Mouse (Mus musculus): ENCODE data around the gene Csnk1g1. TPM values are rescaled to one million over a fixed set of nuclear protein-coding genes. Genes with fewer than 3 reads are reported as not detected.

Gene Csnk1g1
- polyA plus RNA-seq, 1 experiment from 2014 or later: 8.4 TPM

GRCm38 (mm10) chr9:65928456-65928855 is 19.7 kb downstream of the Csnk1g1 start:
- 0 out of 2 replicates have a peak, but pooled peaks cover 3% of the 10 kb centered on the region for H3K4me1 ChIP-seq (replicated peaks; ENCODE audit: insufficient read depth, low read length)
- no peaks in the 10 kb centered on the region for H3K36me3 ChIP-seq (ENCODE audit: insufficient read depth, low read length)
- H3K9ac ChIP-seq (ENCODE audit: low read depth, low read length): no peak overlapping the region
- no peak overlapping the region for H3K4me2 ChIP-seq (ENCODE audit: low read length)
- no peaks in the 10 kb centered on the region for H3K27me3 ChIP-seq (ENCODE audit: insufficient read depth, low read length)
- no peak for TF ChIP-seq CTCF (IDR thresholded peaks at IDR 0.05; ENCODE audit: low read depth)
- H3K9me3 ChIP-seq (replicated peaks; ENCODE audit: low read length): no peaks in the 10 kb centered on the region
- H3K4me3 ChIP-seq (replicated peaks; ENCODE audit: low read depth, low read length): no peak overlapping the region
- DNase-seq (ENCODE audit: low spot score) (no peak), ATAC-seq (replicated peaks; ENCODE audit: low FRiP score, low read depth) (no peak)
- no peak overlapping the region for H3K27ac ChIP-seq

- no peak for DNase-seq (ENCODE audit: low spot score)
- no peaks in the 10 kb centered on the region for H3K9me3 ChIP-seq (replicated peaks; ENCODE audit: low read length)
- H3K27ac ChIP-seq: no peak overlapping the region
- H3K9ac ChIP-seq (ENCODE audit: low read depth, low read length): no peak overlapping the region
- no peak for ATAC-seq (replicated peaks; ENCODE audit: low FRiP score, low read depth)
- no peaks in the 10 kb centered on the region for H3K27me3 ChIP-seq (ENCODE audit: insufficient read depth, low read length)
- H3K36me3 ChIP-seq (ENCODE audit: insufficient read depth, low read length): no peaks in the 10 kb centered on the region
- no peak overlapping the region for H3K4me2 ChIP-seq (ENCODE audit: low read length)
- 0 out of 2 replicates have a peak, but pooled peaks cover 3% of the 10 kb centered on the region for H3K4me1 ChIP-seq (replicated peaks; ENCODE audit: insufficient read depth, low read length)
- H3K4me3 ChIP-seq (replicated peaks; ENCODE audit: low read depth, low read length): no peak overlapping the region
- no peak for TF ChIP-seq CTCF (IDR thresholded peaks at IDR 0.05; ENCODE audit: low read depth)
Observed at GRCm38 (mm10) chr9:65929826-65930225, 21.1 kb downstream of the Csnk1g1 start.

GRCm38 (mm10) chr9:65937566-65937965 is 28.8 kb downstream of the Csnk1g1 start:
- no peak for ATAC-seq (replicated peaks; ENCODE audit: low FRiP score, low read depth)
- Histone ChIP-seq H3K4me3 (replicated peaks; ENCODE audit: low read depth, low read length) (no peak overlapping the region), H3K27ac (no peak overlapping the region), H3K4me1 (replicated peaks; ENCODE audit: insufficient read depth, low read length) (no peaks in the 10 kb centered on the region), H3K4me2 (ENCODE audit: low read length) (no peak overlapping the region), H3K9ac (ENCODE audit: low read depth, low read length) (no peak overlapping the region), H3K36me3 (ENCODE audit: insufficient read depth, low read length) (no peaks in the 10 kb centered on the region), H3K9me3 (replicated peaks; ENCODE audit: low read length) (no peaks in the 10 kb centered on the region), H3K27me3 (ENCODE audit: insufficient read depth, low read length) (no peaks in the 10 kb centered on the region)
- TF ChIP-seq CTCF (IDR thresholded peaks at IDR 0.05; ENCODE audit: low read depth): no peak
- 88% methylated on average over 2 of the region's 2 CpGs for WGBS
- DNase-seq (ENCODE audit: low spot score): no peak

- Histone ChIP-seq H3K4me2 (ENCODE audit: low read length) (no peak overlapping the region), H3K27me3 (ENCODE audit: insufficient read depth, low read length) (no peaks in the 10 kb centered on the region), H3K4me1 (replicated peaks; ENCODE audit: insufficient read depth, low read length) (no peaks in the 10 kb centered on the region), H3K9me3 (replicated peaks; ENCODE audit: low read length) (no peaks in the 10 kb centered on the region), H3K9ac (ENCODE audit: low read depth, low read length) (no peak overlapping the region), H3K4me3 (replicated peaks; ENCODE audit: low read depth, low read length) (no peak overlapping the region), H3K27ac (no peak overlapping the region), H3K36me3 (ENCODE audit: insufficient read depth, low read length) (no peaks in the 10 kb centered on the region)
- no peak for DNase-seq (ENCODE audit: low spot score)
- no peak for ATAC-seq (replicated peaks; ENCODE audit: low FRiP score, low read depth)
- 81% methylated on average over 3 of the region's 3 CpGs for WGBS
- no peak for TF ChIP-seq CTCF (IDR thresholded peaks at IDR 0.05; ENCODE audit: low read depth)
Observed at GRCm38 (mm10) chr9:65951082-65951587, 42.4 kb downstream of the Csnk1g1 start.

GRCm38 (mm10) chr9:65970009-65970408 is 61.3 kb downstream of the Csnk1g1 start:
- H3K4me1 ChIP-seq (replicated peaks; ENCODE audit: insufficient read depth, low read length): no peaks in the 10 kb centered on the region
- no peak for DNase-seq (ENCODE audit: low spot score)
- ATAC-seq (replicated peaks; ENCODE audit: low FRiP score, low read depth): no peak
- WGBS: 78% methylated on average over 3 of the region's 3 CpGs
- H3K36me3 ChIP-seq (ENCODE audit: insufficient read depth, low read length): no peaks in the 10 kb centered on the region
- no peaks in the 10 kb centered on the region for H3K27me3 ChIP-seq (ENCODE audit: insufficient read depth, low read length)
- H3K9me3 ChIP-seq (replicated peaks; ENCODE audit: low read length): no peaks in the 10 kb centered on the region
- no peak overlapping the region for H3K27ac ChIP-seq
- no peak overlapping the region for H3K4me2 ChIP-seq (ENCODE audit: low read length)
- no peak overlapping the region for H3K4me3 ChIP-seq (replicated peaks; ENCODE audit: low read depth, low read length)
- TF ChIP-seq CTCF (IDR thresholded peaks at IDR 0.05; ENCODE audit: low read depth): no peak
- no peak overlapping the region for H3K9ac ChIP-seq (ENCODE audit: low read depth, low read length)

GRCm38 (mm10) chr9:65973206-65973605 is 64.5 kb downstream of the Csnk1g1 start:
- no peak for DNase-seq (ENCODE audit: low spot score)
- WGBS: 50% methylated on average over 2 of the region's 2 CpGs
- no peak overlapping the region for H3K9ac ChIP-seq (ENCODE audit: low read depth, low read length)
- no peak overlapping the region for H3K4me3 ChIP-seq (replicated peaks; ENCODE audit: low read depth, low read length)
- ATAC-seq (replicated peaks; ENCODE audit: low FRiP score, low read depth): no peak
- H3K27ac ChIP-seq: no peak overlapping the region
- no peaks in the 10 kb centered on the region for H3K9me3 ChIP-seq (replicated peaks; ENCODE audit: low read length)
- TF ChIP-seq CTCF (IDR thresholded peaks at IDR 0.05; ENCODE audit: low read depth): no peak
- no peaks in the 10 kb centered on the region for H3K27me3 ChIP-seq (ENCODE audit: insufficient read depth, low read length)
- H3K4me2 ChIP-seq (ENCODE audit: low read length): no peak overlapping the region
- H3K36me3 ChIP-seq (ENCODE audit: insufficient read depth, low read length): no peaks in the 10 kb centered on the region
- no peaks in the 10 kb centered on the region for H3K4me1 ChIP-seq (replicated peaks; ENCODE audit: insufficient read depth, low read length)

GRCm38 (mm10) chr9:65975886-65976285 is 67.2 kb downstream of the Csnk1g1 start:
- DNase-seq (ENCODE audit: low spot score): no peak
- H3K36me3 ChIP-seq (ENCODE audit: insufficient read depth, low read length): no peaks in the 10 kb centered on the region
- no peak for TF ChIP-seq CTCF (IDR thresholded peaks at IDR 0.05; ENCODE audit: low read depth)

More at GRCm38 (mm10) chr9:65975886-65976285, 67.2 kb downstream of the Csnk1g1 start:
- Histone ChIP-seq H3K4me1 (replicated peaks; ENCODE audit: insufficient read depth, low read length) (no peaks in the 10 kb centered on the region), H3K4me3 (replicated peaks; ENCODE audit: low read depth, low read length) (no peak overlapping the region), H3K9me3 (replicated peaks; ENCODE audit: low read length) (no peaks in the 10 kb centered on the region), H3K9ac (ENCODE audit: low read depth, low read length) (no peak overlapping the region), H3K27me3 (ENCODE audit: insufficient read depth, low read length) (no peaks in the 10 kb centered on the region), H3K4me2 (ENCODE audit: low read length) (no peak overlapping the region), H3K27ac (no peak overlapping the region)
- no peak for ATAC-seq (replicated peaks; ENCODE audit: low FRiP score, low read depth)
